Mouse (Mus musculus) liver, adult 2 months (tissue): Measurements from ENCODE around the gene Ccdc9b.

Experiments used
- CTCF ChIP-seq: fragments of 200-500 bp; IDR thresholded peaks from 2 replicates; pipeline ENCODE4 v1.5.1; 2011; ENCODE audit warnings: low read depth, low read length, control low read depth
- POLR2A ChIP-seq: fragments of 200-500 bp; IDR thresholded peaks from 2 replicates; pipeline ENCODE4 v1.6.1; 2011; ENCODE audit warnings: low read length, control low read depth; ENCODE audit not compliant: insufficient read depth; ENCODE audit errors: extremely low read depth

GRCm38 (mm10) chr2:118760311-118761025, 2.0 kb downstream of the Ccdc9b start:
- TF ChIP-seq CTCF (no peak), POLR2A (no peak)
